Mouse (Mus musculus) gonadal fat pad, adult 2 months (tissue): ENCODE data around the gene Dpf1. TPM values are rescaled to one million over a fixed set of nuclear protein-coding genes. Genes with fewer than 3 reads are reported as not detected.

Experiments used
- DNase-seq: peaks from one replicate; pipeline ENCODE4 v3.0.0-alpha.2; 2012; ENCODE audit warnings: low read depth
- polyA plus RNA-seq: library from polyadenylated mRNA; depleted of rRNA; stranded (reverse); fragments of >200 nt; gene quantifications from 2 replicates; pipeline ENCODE4 v1.2.3, GENCODE M21; 2012

The Dpf1 gene
- polyA plus RNA-seq, 1 experiment = 2.2 TPM

DNA sequence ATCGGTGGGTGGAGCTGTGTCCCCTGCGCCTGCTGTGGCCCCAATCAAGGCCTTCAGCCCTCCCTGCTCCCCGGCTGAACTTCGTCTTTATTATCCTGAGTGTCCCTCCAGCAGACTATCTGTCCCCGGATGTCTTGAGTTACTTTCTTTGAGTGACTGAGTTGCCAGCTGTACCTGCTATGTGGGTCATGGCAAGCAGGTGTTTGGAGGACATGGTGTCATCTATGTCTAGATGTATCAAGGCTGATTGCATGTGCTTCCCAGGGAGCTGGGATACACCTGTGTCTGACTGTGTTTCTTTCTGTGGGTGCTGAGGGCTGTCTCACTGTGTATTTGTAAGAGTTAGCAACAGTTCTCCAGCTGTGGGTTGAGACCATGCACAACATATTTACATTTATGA lies 6.0 kb downstream of the Dpf1 start:
- no peak for DNase-seq

DNA sequence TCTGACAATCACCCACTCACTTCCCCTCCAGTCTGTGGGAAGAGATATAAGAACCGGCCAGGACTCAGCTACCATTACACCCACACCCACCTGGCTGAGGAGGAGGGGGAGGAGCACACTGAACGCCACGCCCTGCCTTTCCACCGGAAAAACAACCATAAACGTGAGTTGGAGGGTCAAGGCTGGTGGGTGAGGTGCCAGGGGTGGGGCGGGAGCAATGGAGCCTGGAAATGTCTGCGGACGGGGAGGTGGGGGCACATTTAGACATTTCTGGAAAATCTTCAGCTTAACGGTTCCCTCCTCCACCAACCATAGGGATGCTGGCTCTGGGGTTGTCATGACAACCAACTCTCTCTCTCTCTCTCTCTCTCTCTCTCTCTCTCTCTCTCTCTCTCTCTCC lies 9.3 kb downstream of the Dpf1 start:
- DNase-seq = no peak

DNA sequence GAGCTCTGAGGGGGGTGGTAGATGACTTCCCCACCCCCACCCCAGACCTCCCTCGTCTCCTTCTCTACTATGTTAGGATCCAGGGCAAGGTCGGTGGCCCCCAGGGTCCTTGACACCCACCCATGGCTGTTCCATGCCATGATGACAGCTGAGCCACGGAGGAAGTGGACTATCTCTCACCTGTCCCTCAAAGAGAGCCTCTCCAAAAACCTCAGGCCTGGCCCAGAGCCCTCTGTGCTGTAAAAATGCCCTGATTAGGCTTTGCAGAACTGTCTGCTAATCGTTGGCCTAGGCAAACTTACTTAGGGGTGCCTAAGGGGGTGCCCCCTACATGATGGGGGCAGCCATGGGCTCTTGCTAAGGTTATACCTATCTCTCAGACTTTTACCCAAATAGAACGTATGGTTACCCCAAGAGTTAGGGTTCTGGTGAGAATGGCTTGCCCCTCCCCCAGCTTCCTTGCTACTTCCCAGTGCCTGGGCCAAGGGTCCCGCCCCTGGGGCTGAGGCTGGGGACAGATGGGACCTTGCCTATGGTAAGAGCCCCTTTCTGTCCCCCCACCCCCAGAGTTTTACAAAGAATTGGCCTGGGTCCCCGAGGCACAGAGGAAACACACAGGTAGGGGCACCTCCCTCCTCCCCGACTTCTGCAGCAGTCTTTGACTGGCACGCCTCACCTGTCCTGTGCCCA lies 10.0 kb downstream of the Dpf1 start:
- no peak for DNase-seq

DNA sequence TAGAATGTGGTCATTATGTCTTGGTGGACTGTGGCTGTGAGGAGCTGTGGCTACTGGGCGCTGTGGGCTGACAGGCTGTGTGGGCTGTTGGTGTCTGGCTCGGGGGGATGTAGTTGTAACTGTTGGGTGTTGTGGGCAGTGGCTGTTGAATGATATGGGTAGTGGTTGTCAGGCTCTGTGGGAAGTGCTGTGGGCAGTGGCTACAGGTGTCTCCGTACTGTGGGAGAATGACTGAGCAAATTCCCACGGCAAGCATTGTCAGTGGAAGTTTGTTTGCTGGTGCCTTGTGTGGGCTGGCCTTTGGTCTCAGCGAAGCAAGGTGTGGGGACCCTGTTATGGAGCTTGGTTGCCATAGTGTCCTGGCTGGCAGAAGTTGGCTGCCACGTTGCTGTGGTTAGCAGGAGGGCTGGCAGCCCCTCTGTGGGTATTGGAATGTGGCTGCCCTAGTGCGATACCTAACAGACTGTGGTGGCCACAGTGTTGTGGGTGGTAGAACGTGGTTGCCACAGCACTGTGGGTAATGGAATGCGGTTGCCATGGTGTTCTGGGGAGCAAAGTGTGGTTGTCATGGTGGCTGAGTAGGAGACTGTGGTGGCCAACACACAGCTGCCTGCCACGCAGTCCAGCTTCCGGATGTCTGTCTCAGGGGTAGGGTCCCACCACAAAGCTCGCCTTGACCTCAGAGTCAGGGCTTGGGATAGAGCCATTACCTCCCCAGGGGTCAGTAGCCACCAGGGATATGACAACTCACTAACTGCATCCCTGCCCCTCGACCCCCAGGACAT lies 11.3 kb downstream of the Dpf1 start:
- no peak for DNase-seq

DNA sequence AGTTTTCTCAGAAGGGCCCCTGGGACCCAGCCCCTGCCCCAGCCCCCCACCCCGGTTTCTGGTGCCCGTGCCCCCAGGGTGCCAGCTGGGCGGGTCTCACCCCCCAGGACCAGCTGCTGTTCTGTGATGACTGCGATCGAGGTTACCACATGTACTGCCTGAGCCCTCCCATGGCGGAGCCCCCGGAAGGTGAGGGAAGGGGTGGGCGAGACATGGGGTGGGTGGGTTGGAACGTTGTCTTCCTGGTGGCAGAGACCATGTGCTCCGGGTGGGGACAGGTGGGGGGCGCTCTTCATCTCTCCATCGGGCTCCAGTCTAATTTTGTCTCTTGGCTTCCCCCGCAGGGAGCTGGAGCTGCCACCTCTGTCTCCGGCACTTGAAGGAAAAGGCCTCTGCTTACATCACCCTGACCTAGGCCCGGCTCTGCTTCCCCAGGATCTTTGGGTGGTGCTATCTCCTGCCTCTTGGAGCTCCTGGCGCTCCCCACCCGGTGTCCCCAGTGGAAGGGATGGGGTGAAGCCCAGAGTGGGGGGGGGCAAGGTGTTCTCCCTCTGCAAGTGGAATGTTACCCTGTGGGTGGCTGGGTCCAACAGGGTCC lies 12.5 kb downstream of the Dpf1 start:
- no peak for DNase-seq

DNA sequence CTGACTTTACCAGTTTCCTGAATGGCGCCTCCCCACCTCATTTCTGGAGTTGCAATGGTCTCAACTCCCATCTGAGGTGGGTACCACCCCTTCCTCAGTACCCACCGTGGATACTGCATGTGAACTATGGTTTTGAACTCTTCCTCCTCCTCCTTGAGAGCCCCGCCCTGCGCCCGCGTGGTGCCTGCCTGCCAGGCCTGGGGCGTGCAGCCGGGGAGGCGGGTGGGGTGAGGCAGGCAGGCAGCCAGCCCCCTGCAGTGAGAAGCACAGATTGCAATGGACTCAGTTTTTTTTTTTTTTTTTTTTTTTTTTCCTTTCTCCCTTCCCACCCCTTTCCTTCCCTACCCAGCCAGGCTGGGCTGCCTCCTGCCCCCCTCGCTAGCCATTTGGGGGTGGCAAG lies 13.2 kb downstream of the Dpf1 start:
- DNase-seq = no peak

DNA sequence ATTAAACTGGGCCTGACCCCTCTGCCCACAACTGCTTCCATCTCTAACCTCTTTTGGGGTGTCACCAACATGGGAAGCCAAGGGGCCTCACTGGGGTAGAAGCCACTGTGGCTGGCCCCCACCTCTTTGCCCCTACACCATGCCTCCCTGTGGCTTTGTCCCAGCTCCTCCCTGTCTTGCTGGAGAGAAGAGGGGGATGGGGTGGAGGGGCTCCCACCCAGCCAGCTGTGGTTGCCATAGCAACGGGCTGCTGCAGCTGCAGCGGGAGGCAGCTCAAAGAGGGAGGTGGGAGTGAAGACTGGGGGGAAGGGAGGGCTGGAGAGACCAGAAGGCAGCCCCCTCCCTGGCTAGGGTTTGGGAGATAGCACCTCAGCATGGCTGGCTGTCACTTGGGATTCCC lies 13.8 kb downstream of the Dpf1 start:
- DNase-seq = no peak

DNA sequence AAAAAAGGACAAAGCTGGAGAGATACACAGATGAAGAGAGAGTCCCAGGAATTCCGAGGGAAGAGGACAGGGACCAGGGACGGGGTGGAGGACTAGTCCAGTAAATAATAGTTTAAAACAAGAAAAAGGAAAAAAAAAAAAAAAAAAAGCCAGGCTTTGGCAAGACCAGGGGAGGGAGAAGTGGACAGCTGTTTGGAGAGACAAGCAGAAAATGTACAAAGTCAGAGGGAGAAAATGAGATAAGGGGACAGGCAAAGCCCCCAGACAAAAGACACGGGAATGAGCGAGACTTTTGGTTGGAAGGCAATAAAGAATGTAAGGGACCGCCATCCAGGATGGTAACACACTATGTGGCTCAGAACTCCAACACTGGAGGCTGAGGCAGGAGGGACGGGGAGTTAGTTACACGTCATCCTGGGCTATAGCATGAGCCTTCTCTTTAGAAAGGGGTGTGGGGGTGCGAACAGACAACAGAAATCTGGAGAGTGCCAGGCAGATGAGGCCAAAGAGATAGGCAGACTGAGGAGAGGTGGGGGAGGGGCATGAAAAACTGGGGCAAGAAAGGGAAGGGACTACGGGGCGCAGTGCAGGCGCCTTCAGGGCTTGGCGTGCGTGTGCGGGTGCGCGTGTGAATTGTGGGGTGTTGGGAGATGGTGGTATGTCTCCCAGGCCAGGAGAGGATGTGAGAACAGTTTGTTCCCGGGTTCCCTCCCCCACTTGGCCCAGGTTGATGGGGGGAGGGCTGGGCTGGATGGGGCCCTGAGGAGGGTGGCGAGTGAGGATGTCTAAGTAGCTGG lies 14.6 kb downstream of the Dpf1 start:
- no peak for DNase-seq

DNA sequence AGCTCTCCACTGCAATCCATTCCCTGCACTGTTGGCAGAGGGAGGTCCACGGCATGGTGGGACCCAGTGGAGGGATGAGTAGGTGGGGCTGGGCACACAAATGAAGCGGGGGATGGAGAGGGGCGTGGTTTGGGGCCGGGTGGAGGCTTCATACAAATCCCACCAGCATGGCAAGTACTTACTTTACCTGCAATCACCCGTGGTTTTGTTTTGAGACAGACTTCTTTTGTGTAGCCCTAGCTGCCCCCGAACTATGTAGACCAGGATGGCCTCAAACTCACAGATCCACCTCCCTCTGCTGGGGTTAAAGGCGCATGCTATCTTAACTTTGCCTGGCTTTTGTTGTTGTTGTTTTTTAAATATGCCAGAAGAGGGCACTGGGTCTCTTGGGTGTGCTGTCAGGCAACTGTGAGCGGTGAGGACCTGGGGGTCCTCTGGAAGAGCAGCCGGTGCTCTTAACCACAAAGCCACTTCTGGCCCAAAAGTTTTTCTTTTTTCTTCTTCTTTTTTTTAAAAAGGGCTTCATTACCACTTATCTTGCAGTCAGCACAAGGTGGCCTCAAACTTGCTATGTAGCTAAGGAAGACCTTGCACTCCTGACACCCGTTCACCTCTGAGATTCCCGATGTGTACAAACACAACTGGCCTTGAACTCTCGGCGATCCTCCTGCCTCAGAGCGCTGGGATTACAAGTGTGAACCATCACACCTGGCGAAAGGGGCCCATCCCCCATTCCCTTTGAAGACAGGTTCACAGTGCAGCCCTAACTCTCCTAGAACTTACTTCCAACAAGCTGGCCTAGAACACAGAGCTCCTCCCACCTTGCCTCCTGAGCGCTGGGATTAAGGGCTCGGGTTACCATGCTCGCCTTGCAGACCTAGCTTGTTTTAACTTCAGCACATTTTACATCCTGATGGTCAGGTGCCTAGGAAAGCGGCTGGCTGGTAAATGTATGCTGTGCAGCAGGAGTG lies 15.9 kb downstream of the Dpf1 start:
- no peak for DNase-seq

DNA sequence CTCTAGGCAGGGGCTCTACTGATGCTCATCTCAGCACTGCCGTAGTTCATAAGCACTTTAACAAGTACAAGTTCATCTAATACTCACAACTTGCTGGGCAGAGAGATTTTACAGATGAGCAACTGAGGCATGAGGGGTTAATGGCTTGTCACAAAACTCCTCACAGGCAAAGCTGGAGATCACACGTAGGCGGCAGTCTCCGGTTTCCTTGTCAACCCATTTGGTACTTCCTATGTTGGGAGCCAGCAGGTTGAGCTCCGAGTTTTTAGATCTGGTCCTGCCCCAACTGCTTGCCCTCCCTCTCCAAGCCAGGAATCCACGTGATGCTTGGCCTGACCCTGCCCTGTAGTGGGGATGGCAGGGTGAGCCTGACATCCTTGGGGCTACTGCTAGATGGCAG lies 23.3 kb downstream of the Dpf1 start:
- no peak for DNase-seq

DNA sequence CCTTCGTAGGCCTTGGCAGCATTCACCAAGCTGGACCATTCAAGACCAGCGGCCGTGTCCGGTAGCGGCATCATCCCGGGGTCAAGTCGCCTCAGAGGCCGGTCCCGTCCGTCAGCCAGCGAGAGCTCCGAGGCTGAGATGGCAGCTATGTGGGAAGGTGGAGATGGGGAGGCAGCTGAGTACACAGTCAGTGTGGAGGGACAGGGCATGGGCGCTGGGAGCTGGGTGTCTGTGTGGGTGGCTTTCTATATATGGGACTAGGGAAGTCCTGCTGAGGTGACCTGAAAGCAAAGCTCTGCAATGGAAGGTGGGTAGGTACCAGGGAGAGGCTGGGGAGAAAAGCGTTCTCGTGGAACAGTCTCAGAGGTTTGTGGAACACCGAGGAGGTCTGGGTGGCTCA lies 25.2 kb downstream of the Dpf1 start:
- no peak for DNase-seq

DNA sequence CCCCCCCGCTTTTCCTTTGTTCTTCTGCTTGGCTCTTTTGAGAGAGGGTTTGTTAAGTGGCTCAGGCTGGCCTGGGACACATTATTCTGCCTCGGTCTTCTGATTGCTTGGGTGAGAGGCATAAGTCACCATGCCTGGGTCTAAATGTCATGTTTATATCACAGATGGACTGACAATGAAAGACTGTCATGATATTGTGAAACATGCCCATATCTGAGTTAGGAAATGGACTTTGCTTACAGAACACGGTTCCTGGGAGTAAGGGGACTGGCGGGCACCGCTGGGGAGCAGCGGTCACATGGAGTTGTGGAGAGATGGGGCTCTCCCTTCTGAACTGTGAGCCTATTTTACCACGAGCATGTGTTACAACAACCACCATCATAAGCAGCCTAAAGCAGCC lies 30.4 kb downstream of the Dpf1 start:
- no peak for DNase-seq

DNA sequence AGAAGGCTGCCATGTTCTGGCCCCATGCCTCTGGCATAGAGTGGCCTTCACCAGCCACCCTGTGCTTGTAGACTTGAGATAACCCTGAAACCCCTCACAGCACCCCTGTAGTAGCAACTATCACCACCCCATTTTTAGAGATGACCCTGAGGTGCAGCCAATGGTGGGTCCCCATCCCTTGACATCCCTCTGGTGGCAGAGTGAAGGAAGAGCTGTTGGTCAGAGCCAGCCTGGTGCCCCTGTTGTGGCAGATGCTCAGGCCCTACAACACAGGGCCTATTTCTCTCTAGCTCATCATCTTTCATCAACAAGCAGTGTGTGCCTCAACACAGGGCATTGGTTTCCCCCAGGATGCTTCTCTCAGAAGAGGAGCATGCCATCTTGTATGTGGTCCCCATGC lies 31.5 kb downstream of the Dpf1 start:
- DNase-seq = no peak

DNA sequence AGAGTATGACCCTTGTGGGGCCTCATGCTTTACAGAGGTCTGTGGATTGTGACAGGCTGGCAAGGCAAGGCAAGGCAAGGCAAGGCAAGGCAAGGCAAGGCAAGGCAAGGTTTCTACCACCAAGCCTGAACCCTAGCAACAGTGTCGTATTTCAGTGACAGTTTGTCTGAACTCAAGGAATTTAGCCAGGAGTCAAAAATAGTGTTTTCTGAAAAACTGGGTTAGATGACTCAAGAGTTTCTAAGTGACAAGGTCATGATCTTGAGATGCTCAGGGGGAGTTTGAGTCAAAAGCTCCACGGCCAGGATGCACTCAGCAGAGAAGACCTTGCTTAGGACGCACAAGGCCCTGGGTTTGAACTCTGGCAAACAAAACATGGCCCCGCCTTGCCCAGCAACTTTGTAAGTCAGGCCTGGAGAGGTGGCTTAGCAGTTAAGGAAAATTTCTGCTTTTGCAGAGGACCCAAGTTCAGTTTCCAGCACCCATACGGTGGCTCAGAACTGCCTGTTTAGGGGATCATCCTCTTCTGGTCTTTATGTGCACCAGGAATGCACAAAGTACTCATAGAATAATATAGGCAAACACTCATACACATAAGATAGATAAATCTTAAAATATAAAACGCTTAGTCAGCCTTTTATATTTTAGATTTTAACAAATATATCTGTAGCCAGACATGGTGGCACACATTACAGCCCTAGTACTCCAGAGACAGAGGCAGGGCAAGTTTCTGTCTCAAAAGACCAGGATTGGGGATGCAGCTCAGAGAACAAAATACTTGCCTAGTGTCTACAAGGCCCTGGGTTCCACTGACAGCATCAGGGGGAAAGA lies 32.3 kb downstream of the Dpf1 start:
- no peak for DNase-seq

DNA sequence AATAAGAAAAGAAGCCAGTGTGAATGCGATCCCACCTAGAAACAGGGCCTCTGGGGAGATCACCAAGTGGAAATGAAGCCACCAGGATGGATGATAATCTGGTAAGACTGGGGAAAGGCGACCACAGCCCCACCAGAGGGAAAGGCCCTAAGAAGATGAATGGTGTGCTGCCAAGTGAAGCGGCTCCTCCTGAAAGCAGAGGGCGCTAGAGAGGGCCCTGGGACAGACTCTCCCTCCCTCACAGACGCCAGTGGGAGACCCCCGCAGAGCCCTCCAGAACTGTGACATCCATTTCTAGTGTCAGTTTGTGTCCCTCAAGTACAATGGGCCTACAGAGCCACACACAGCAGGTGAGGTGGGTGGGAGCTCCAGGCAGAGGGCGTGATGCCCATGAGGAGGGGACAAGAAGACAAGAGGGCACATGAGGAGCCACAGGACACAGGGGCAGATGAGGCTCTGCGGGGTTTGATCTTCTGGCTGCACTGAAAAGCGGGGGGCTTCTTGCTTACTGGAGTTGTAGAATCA lies 33.1 kb downstream of the Dpf1 start:
- no peak for DNase-seq

DNA sequence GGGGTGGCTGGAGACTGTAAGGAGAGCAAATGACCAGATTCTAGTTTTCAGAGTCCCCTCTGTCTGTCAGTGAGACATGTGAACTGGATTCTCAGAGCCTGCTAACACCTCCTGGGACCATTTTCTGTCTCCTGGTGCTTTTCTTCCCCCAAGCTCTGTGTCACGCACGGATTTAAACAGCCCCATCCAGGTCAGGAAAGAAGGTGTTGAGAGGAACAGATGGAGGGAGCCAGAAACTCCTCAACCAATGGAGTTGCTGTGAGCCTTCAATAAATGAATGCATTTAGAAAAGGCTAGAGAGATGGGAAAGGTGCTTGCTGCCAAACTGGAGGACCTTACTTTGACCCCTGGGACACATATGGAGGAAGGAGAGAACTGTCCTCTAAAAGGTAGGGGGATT lies 34.0 kb downstream of the Dpf1 start:
- DNase-seq = no peak

DNA sequence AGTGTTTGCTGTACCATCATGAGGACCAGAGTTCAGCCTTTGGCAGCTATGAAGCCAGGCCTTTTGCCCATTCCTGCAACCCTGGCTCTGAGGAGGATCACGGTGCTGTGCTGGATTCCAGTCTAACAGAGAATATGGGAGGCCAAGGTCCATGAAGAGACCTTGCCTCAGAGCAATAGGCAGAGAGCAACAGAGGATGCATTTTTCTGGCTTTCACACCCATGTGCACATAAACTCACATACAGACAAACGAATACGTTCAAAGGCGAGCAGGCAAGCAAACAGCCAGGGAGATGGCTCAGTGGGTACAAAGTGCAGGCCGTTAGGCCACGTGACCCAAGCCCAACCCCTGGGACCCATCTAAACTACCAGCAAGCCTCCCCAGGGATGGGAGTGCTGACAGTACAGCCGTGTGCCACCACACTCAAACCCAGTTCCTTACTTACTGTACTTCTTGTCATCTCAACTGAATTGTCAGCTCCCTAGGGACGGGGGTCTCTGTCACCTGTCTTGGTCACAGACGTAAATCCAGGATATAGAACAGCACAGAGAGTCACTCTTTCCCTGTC lies 34.7 kb downstream of the Dpf1 start:
- DNase-seq = no peak

DNA sequence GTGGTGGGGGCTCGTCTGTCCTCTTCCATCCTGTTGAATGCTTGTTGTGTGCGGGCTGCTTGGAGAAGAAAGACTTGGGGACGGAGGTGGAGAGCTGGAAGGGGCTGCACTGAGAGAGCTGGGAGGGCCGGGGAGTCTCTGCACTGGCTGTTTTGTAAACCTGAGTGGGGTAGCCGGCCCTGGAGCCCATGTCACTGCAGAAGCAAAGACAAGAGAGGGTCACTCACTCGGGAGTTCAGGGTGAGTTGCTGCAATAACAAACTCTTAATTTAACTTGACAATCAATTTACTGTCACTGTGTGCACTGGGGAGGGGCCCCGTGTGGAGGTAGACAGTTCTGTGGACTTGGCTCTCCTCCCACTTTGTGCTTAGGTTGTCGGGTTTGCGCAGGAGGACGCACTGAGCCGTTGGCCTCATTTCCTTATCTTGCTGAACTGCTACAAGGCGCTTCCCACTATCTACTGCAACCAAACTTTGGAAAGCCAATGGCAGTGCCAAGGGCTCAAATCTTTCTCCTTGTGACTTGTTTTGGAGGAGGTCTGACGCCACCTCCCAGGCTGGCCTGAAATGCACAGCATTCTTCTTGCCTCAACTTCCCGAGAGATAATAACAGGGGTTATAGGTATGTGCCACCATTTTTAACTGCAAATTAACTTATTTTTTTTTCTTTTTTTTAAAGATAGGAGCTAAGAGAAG lies 35.4 kb downstream of the Dpf1 start:
- DNase-seq = no peak

DNA sequence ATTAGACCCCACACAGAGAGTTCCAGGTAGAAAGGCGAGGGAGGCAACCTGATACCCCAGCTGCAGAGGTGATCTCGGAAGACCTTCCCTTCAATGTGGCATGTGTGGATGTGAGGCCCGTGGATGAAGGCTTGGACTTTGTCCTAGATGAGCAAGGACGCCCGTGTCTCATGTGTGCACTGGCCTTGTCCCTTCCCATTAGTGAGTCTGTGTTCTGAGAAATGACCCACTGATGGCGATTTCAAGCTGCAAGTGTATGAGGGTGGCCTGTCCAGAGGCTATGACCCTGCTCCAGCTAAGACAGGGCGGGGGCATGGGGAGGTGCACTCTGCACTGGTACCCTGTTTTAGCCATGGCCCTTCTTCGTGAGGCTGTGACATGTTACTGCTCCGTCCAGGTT lies 36.5 kb downstream of the Dpf1 start:
- DNase-seq = no peak
